Mouse (Mus musculus) liver, embryonic 11.5 days (tissue): ENCODE data around the gene Crocc2. TPM values are rescaled to one million over a fixed set of nuclear protein-coding genes. Genes with fewer than 3 reads are reported as not detected.

Experiments
- ATAC-seq: fragments of 200-750 bp; cut with Nextera tagmentation; replicated peaks from 2 replicates; pipeline ENCODE4 v1.8.0; 2017; ENCODE audit warnings: moderate number of reproducible peaks, mild to moderate bottlenecking, moderate TSS enrichment, moderate library complexity; ENCODE audit not compliant: low FRiP score
- DNase-seq: peaks from one replicate; pipeline ENCODE4 v3.0.0-alpha.2; 2017; ENCODE audit warnings: low spot score
- H3K27ac ChIP-seq: fragments of 300-500 bp; sonication (generic); 2 replicates; pipeline ENCODE4 v1.5.1; 2014; ENCODE audit warnings: mild to moderate bottlenecking, low read depth, low read length, control low read depth
- H3K27me3 ChIP-seq: fragments of 300-500 bp; sonication (generic); replicated peaks from 2 replicates; pipeline ENCODE4 v1.6.1; 2014; ENCODE audit warnings: low read length, mixed read lengths; ENCODE audit not compliant: control insufficient read depth, insufficient read depth
- H3K36me3 ChIP-seq: fragments of 300-500 bp; sonication (generic); 2 replicates; pipeline ENCODE4 v1.6.1; 2014; ENCODE audit warnings: mild to moderate bottlenecking, low read length, moderate library complexity, mixed read lengths; ENCODE audit not compliant: control insufficient read depth, insufficient read depth
- H3K4me1 ChIP-seq: fragments of 300-500 bp; sonication (generic); replicated peaks from 2 replicates; pipeline ENCODE4 v1.6.1; 2014; ENCODE audit warnings: low read length, mixed read lengths; ENCODE audit not compliant: control insufficient read depth, insufficient read depth
- H3K4me2 ChIP-seq: fragments of 300-500 bp; sonication (generic); 2 replicates; pipeline ENCODE4 v1.6.1; 2014; ENCODE audit warnings: mild to moderate bottlenecking, control low read depth, moderate library complexity
- H3K4me3 ChIP-seq: fragments of 300-500 bp; sonication (generic); 2 replicates; pipeline ENCODE4 v1.5.1; 2014; ENCODE audit warnings: low read depth, low read length, control low read depth
- H3K9ac ChIP-seq: fragments of 300-500 bp; sonication (generic); 2 replicates; pipeline ENCODE4 v1.6.1; 2014; ENCODE audit warnings: low read depth, low read length, control low read depth
- H3K9me3 ChIP-seq: fragments of 300-500 bp; sonication (generic); 2 replicates; pipeline ENCODE4 v1.6.1; 2016; ENCODE audit warnings: low read length, inconsistent platforms, mixed read lengths; ENCODE audit not compliant: control insufficient read depth
- WGBS: fragments of 180-500 bp; shearing (Covaris S2); extraction: QIAGEN DNeasy Blood & Tissue Kit; methylation state at CpG from one replicate; pipeline ENCODE4 v1.1.7; 2014; 5-methylcytosine and 5-hydroxymethylcytosine counted together
- polyA plus RNA-seq: library from polyadenylated mRNA; unstranded; fragments of >200 nt; fragmentation: Nextera tagmentation; extraction: Ambion mirVana; gene quantifications from 2 replicates; pipeline ENCODE4 v1.2.1, GENCODE M21; 2014

The Crocc2 gene
- polyA plus RNA-seq, result 0.09 and 0.16 TPM in 2 replicates

DNA sequence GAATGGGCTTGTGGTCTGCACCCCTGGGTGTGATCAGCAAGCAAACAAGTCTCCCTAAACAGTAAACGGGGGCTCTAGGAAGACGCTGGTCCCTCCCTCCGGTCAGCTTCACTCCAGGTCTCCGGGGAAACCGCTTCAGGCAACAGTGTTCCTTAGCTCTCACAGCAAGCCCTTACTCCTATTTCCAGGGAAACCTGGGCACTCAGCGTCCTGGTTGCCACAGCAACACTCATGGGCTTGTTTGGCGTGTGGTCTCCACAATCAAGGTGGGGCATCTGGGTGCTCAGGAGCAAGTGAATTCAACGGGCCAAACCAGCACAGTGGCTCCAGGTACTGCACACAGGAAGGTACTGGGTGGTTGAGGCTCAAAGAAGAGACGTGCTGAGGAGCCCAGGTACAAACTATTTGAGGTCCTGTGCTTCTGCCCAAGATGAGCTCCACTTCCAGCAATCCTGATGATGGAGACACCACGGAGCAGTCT lies at the start of gene Crocc2:
Crocc2 (plus strand) TSS at position 431 of the 481 bp plus-strand sequence.
- no peaks in the 10 kb centered on the region for H3K27me3 ChIP-seq
- no peaks in the 10 kb centered on the region for H3K9me3 ChIP-seq
- H3K4me3 ChIP-seq, result no peak within 1 kb of the TSS
- no peaks in the 10 kb centered on the region for H3K36me3 ChIP-seq
- no peak within 1 kb of the TSS for H3K4me2 ChIP-seq
- no peak within 1 kb of the TSS for H3K9ac ChIP-seq
- ATAC-seq, result no peak
- no peaks in the 10 kb centered on the region for H3K4me1 ChIP-seq
- no peak for DNase-seq
- no peak within 1 kb of the TSS for H3K27ac ChIP-seq
- 54% methylated on average over 10 of the region's 10 CpGs for WGBS

DNA sequence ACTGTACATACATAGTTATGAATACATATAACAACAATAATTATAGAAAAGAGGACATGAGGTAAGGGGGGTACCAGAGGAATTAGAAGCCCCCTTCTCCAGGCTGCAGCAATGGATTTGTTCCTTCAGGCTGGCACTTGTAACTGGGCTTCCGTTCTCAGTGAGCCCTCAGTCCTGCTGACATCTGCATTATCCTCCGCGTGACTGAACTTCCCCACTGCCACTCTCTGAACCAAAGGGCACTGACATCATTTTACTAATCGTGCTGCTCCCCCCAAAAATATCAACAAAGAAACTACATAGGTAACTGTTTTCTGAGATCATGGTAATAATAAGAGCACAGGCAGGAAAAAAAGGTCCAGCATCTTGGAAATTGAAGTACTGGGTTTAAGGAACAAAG lies 49.7 kb upstream of the Crocc2 start:
- no peak overlapping the region for H3K4me2 ChIP-seq
- 0 out of 2 replicates have a peak, but pooled peaks cover 2% of the 10 kb centered on the region for H3K4me1 ChIP-seq
- H3K27me3 ChIP-seq, result no peaks in the 10 kb centered on the region
- WGBS, result 47% methylated on average over 4 of the region's 4 CpGs
- no peaks in the 10 kb centered on the region for H3K36me3 ChIP-seq
- H3K9me3 ChIP-seq, result no peaks in the 10 kb centered on the region
- H3K4me3 ChIP-seq, result no peak overlapping the region
- ATAC-seq, result no peak
- DNase-seq, result no peak
- H3K9ac ChIP-seq, result no peak overlapping the region
- no peak overlapping the region for H3K27ac ChIP-seq

- Histone ChIP-seq H3K4me1 (0 out of 2 replicates have a peak, but pooled peaks cover 2% of the 10 kb centered on the region), H3K27me3 (no peaks in the 10 kb centered on the region), H3K36me3 (no peaks in the 10 kb centered on the region), H3K9ac (no peak overlapping the region), H3K4me2 (no peak overlapping the region), H3K9me3 (no peaks in the 10 kb centered on the region), H3K27ac (no peak overlapping the region), H3K4me3 (no peak overlapping the region)
- DNase-seq (no peak), ATAC-seq (no peak)
- WGBS, result 73% methylated on average over 11 of the region's 11 CpGs
Observed at GRCm38 (mm10) chr1:93123179-93123854, 45.2 kb upstream of the Crocc2 start.

DNA sequence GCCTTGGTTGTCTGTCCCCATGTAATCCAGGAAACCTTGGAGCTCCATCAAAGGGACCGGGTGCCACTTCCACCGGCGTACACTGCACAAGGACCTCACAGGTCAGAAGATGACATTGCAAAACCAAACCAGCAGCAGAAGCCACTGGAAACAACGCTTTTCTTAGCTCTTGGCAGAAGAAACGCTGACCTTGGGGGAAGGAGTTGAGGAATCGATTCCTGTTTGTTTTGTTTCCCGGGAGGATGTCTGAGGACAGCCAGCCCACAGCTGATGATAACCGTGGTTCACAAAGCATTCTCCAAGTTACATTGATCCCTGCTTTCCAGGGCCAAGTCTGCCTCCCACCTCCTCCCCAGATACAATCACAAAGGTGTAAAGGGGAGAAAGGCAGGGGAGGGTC lies 44.5 kb upstream of the Crocc2 start:
- no peak for DNase-seq
- Histone ChIP-seq H3K4me2 (no peak overlapping the region), H3K4me3 (no peak overlapping the region), H3K4me1 (0 out of 2 replicates have a peak, but pooled peaks cover 2% of the 10 kb centered on the region), H3K9me3 (no peaks in the 10 kb centered on the region), H3K36me3 (no peaks in the 10 kb centered on the region), H3K9ac (no peak overlapping the region), H3K27me3 (no peaks in the 10 kb centered on the region), H3K27ac (no peak overlapping the region)
- ATAC-seq, result no peak
- WGBS, result 63% methylated on average over 8 of the region's 8 CpGs

DNA sequence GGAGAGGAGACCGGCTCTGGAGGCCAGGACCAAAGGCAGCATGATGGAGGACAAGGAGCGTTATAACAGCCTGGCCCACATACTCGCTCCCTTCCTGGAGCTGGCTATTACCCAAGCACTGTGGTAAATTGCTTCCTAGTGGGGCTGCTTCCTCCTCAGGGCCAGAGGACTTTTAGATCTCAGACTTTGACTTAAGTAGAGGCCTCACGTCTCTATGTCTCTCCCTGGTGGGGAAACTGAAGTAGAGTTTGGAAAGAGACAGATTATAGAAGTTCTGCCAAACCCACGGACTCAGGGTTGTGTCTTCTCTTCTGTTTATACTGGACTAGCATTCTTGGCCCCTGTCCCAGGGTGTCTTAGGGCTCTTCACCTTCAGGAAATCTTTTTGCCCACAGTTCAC lies 43.3 kb upstream of the Crocc2 start:
- Histone ChIP-seq H3K27me3 (no peaks in the 10 kb centered on the region), H3K4me1 (0 out of 2 replicates have a peak, but pooled peaks cover 2% of the 10 kb centered on the region), H3K9ac (no peak overlapping the region), H3K4me3 (no peak overlapping the region), H3K36me3 (no peaks in the 10 kb centered on the region), H3K27ac (no peak overlapping the region), H3K4me2 (no peak overlapping the region), H3K9me3 (no peaks in the 10 kb centered on the region)
- ATAC-seq (no peak), DNase-seq (no peak)
- 35% methylated on average over 5 of the region's 5 CpGs for WGBS

GRCm38 (mm10) chr1:93128209-93128608 lies 40.3 kb upstream of the Crocc2 start:
- Histone ChIP-seq H3K9ac (no peak overlapping the region), H3K4me1 (0 out of 2 replicates have a peak, but pooled peaks cover 2% of the 10 kb centered on the region), H3K27me3 (no peaks in the 10 kb centered on the region), H3K4me3 (no peak overlapping the region), H3K27ac (no peak overlapping the region), H3K9me3 (no peaks in the 10 kb centered on the region), H3K36me3 (no peaks in the 10 kb centered on the region), H3K4me2 (no peak overlapping the region)
- ATAC-seq, result no peak
- WGBS, result 74% methylated on average over 8 of the region's 8 CpGs
- no peak for DNase-seq

DNA sequence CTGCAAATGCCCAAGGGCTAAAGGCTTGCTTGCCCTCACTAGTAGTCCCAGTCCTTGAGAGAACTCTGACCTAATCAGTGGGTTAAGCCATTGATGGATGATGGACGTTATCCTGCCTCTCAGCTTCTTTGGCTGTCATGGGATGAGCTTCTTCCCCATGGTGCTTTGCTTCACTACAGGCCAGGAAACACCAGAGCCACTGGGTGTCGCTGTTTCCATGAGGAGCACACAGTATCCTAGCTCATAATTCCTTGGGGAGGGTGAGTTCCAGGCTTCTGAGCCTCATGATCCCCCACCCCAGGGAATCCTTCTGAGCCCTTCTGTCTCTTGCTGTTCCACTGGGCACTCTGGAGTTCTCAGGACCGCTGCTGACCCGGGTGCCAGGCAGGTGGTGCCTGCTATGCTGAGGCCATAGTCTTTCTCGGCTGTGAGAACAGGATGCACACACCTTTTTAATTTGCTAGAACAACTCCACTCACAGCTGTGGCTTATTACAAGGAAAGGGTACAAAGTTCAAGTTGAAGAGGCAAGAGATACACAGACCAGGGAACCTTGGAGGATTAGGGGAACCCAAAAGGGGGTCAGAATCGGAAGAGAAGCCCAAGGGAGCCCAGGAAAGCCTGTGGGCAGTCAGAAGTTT lies 39.7 kb upstream of the Crocc2 start:
- ATAC-seq (no peak), DNase-seq (no peak)
- Histone ChIP-seq H3K9me3 (no peaks in the 10 kb centered on the region), H3K4me3 (no peak overlapping the region), H3K36me3 (no peaks in the 10 kb centered on the region), H3K4me1 (no peaks in the 10 kb centered on the region), H3K27me3 (no peaks in the 10 kb centered on the region), H3K9ac (no peak overlapping the region), H3K4me2 (no peak overlapping the region), H3K27ac (no peak overlapping the region)
- WGBS, result 31% methylated on average over 6 of the region's 6 CpGs

- H3K9ac ChIP-seq, result no peak overlapping the region
- no peak overlapping the region for H3K27ac ChIP-seq
- 71% methylated on average over 10 of the region's 10 CpGs for WGBS
- DNase-seq (no peak), ATAC-seq (no peak)
- no peaks in the 10 kb centered on the region for H3K27me3 ChIP-seq
- no peak overlapping the region for H3K4me3 ChIP-seq
- no peak overlapping the region for H3K4me2 ChIP-seq
- no peaks in the 10 kb centered on the region for H3K4me1 ChIP-seq
- no peaks in the 10 kb centered on the region for H3K36me3 ChIP-seq
- H3K9me3 ChIP-seq, result no peaks in the 10 kb centered on the region
Observed at GRCm38 (mm10) chr1:93130242-93130983, 38.1 kb upstream of the Crocc2 start.
